Mouse (Mus musculus): ENCODE measurements around the gene Pacrg. TPM values are rescaled to one million over a fixed set of nuclear protein-coding genes. Genes with fewer than 3 reads are reported as not detected.

Gene Pacrg
- total RNA-seq, 2 experiments from 2014 or later = 19.9 to 23.8 TPM

- DNase-seq (ENCODE audit: low spot score in 2 of 2) = peak; percentile 70 to 85
Observed at GRCm38 (mm10) chr17:10744709-10745461, 95.2 kb downstream of the Pacrg start.

- no peak for DNase-seq (ENCODE audit: low spot score in 2 of 2)
Observed at GRCm38 (mm10) chr17:10740083-10740482, 100.0 kb downstream of the Pacrg start.

GRCm38 (mm10) chr17:10737966-10738365 is 102.1 kb downstream of the Pacrg start:
- DNase-seq (ENCODE audit: low spot score in 2 of 2) = no peak

- DNase-seq (ENCODE audit: low spot score in 2 of 2) = no peak
Observed at GRCm38 (mm10) chr17:10734733-10735132, 105.4 kb downstream of the Pacrg start.

GRCm38 (mm10) chr17:10732303-10733048 is 107.6 kb downstream of the Pacrg start:
- DNase-seq (ENCODE audit: low spot score in 2 of 2) = no peak

GRCm38 (mm10) chr17:10724853-10725252 is 115.3 kb downstream of the Pacrg start:
- DNase-seq (ENCODE audit: low spot score in 2 of 2) = no peak

GRCm38 (mm10) chr17:10721562-10721961 is 118.5 kb downstream of the Pacrg start:
- DNase-seq (ENCODE audit: low spot score in 2 of 2) = no peak

GRCm38 (mm10) chr17:10717148-10717547 is 123.0 kb downstream of the Pacrg start:
- DNase-seq (ENCODE audit: low spot score in 2 of 2) = no peak

- peak in 1 of 2 experiments; percentile 9 for DNase-seq (ENCODE audit: low spot score in 2 of 2)
Observed at GRCm38 (mm10) chr17:10702781-10703180, 137.3 kb downstream of the Pacrg start.

GRCm38 (mm10) chr17:10698041-10698440 is 142.1 kb downstream of the Pacrg start:
- DNase-seq (ENCODE audit: low spot score in 2 of 2) = no peak

- DNase-seq (ENCODE audit: low spot score in 2 of 2) = no peak
Observed at GRCm38 (mm10) chr17:10695421-10695820, 144.7 kb downstream of the Pacrg start.

GRCm38 (mm10) chr17:10677098-10677497 is 163.0 kb downstream of the Pacrg start:
- DNase-seq (ENCODE audit: low spot score in 2 of 2) = no peak

GRCm38 (mm10) chr17:10675536-10675935 is 164.6 kb downstream of the Pacrg start:
- no peak for DNase-seq (ENCODE audit: low spot score in 2 of 2)

- peak in 1 of 2 experiments; percentile 40 for DNase-seq (ENCODE audit: low spot score in 2 of 2)
Observed at GRCm38 (mm10) chr17:10675048-10675447, 165.1 kb downstream of the Pacrg start.

- peak in 1 of 2 experiments; percentile 25 for DNase-seq (ENCODE audit: low spot score in 2 of 2)
Observed at GRCm38 (mm10) chr17:10661294-10661693, 178.8 kb downstream of the Pacrg start.

GRCm38 (mm10) chr17:10643604-10644003 is 196.5 kb downstream of the Pacrg start:
- DNase-seq (ENCODE audit: low spot score in 2 of 2) = no peak

- no peak for DNase-seq (ENCODE audit: low spot score in 2 of 2)
Observed at GRCm38 (mm10) chr17:10639816-10640215, 200.3 kb downstream of the Pacrg start.

- no peak for DNase-seq (ENCODE audit: low spot score in 2 of 2)
Observed at GRCm38 (mm10) chr17:10635955-10636470, 204.1 kb downstream of the Pacrg start.

- DNase-seq (ENCODE audit: low spot score in 2 of 2) = no peak
Observed at GRCm38 (mm10) chr17:10635470-10635869, 204.6 kb downstream of the Pacrg start.

GRCm38 (mm10) chr17:10635046-10635445 is 205.1 kb downstream of the Pacrg start:
- DNase-seq (ENCODE audit: low spot score in 2 of 2) = no peak

- DNase-seq (ENCODE audit: low spot score in 2 of 2) = no peak
Observed at GRCm38 (mm10) chr17:10633769-10634168, 206.3 kb downstream of the Pacrg start.

- DNase-seq (ENCODE audit: low spot score in 2 of 2) = no peak
Observed at GRCm38 (mm10) chr17:10628240-10628639, 211.9 kb downstream of the Pacrg start.

Data from layer of hippocampus, adult 18-20 months (tissue).